Mouse (Mus musculus) ovary, postnatal 36 days (tissue): ENCODE results near the gene Cyp2d11.
"Not testable (repeated sequence)": the region's sequence is repeated elsewhere in the genome, so short reads cannot be mapped to it uniquely, and the experiment has no call there.

Experiments used
- DNase-seq: peaks from one replicate; pipeline ENCODE4 v3.0.0; 2022; ENCODE audit warnings: low spot score, mixed read lengths

Cyp2d11 gene

DNA sequence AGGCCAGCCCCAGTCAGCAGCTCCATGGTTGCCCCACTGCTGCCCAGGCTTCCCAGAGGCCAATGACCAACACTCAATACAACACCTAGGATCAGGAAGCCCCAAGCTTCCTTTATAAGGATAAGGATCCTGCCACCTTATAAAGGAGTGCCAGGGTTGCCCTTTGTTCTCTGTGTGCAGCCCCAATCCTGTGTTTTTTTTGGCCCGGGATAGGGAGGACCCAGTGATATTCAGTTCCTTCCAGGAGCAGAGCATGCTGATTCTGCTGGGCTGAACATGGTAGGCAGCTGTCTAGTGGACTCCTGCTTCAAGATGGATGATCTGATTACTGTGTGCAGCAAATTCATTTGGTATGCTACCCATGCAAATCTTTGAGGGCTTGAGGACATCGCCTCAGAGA, at the start of gene Cyp2d11:
Gene Cyp2d11 (minus strand): TSS at position 101 of the 400 bp plus-strand sequence.
- DNase-seq = not testable (repeated sequence)

DNA sequence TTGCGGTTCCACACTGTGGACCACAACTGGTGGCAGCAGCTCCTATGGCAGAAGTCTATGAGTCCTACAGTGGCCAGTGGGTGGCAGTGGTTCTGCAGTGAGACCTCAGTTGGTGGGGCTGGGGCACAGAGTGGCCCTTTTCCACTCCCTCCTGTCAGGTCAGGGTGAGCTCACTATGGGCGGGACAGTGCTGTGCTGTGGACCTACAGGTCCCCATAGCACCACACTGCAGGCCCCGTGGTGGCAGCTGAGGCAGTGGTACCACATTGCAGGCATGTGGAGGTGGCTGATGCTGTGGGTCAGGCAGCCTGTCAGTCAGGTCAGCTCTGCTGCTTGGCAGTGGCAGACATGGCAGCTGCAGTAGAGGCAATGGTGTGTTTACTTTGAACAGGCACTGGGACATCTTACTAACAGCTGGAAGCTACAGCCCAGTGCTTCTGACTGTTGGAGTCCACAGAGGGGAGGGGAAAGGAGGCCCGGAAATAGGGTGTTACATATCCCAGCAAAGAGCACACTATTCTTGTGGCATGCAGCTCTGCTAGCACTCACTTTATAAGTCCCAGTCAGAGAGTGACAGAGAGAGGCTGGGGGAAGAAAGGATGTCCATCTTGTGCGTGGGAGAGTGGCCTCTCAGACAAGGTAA, 44.3 kb upstream of the Cyp2d11 start:
- no peak for DNase-seq

DNA sequence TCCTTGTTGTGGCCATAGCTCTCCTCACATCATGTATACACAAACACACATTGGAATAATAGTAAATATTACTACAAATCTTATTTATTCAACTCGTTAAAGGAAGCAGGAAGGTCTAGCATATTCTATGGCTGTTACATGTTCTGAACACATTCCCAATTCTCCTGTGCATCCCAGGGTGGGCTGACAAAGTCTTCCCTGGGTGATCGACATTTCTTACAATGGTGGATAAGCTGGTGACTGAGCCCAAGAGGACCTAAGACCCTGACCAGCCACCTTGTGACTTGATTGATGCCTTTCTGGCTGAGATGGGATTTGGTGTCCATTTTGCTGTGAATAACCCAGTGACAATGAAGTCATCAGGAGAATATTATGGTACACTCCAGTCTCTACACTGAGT, 41.8 kb upstream of the Cyp2d11 start:
- no peak for DNase-seq

DNA sequence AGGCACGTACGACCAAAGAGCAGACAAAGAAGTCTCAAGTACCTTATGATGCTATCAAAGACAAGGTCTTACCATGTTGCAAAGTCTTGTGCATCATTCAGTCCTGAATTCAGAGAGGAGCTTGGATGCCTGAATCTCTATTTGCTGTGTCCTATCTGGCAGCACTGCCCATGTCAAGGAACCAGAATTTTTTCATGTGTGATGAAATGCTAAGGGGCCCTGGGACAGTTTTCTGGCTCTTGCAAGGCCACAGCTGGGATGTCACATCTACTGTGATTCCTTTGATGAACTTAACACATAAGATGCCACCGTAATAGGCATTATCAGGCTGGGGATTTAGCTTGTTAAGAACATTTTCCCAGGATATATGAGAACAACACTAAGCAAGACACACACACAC, 41.2 kb upstream of the Cyp2d11 start:
- no peak for DNase-seq

DNA sequence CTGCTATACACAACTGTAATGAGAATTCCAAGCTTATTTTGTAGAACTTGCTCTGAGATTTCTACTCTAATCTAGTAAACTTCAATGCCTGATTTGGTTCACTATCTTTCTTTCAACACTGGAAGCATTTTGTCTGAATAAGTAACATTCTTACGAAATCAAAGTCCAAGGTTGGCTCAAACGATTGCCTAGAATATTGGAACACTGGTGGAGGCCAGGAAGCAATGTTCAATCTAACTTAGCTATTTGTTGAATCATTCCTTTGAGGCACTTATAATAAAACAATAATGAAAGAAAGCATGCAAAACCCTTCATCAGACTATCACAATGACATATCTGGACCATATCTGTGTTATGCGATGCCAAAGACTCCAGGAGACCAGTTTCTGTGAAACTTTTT, 40.7 kb upstream of the Cyp2d11 start:
- no peak for DNase-seq

DNA sequence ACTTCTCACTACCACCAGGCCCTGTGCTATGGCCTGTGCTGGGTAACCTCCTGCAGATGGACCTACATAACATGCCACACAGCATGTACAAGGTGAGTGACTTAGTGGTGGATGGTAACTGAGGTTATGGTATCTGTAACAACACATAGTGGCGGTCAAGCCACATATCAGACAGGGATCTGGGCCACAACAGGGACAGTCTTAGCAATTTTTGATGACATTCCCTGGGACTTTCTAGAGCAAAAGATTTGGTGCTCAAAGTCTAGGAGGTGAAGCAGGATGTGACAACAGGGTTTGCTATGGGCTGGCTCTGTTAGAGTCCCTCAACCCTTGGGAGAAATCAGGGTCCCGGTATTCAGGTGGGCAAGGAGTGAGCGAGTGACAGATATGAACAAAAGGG, 39.8 kb upstream of the Cyp2d11 start:
- no peak for DNase-seq

DNA sequence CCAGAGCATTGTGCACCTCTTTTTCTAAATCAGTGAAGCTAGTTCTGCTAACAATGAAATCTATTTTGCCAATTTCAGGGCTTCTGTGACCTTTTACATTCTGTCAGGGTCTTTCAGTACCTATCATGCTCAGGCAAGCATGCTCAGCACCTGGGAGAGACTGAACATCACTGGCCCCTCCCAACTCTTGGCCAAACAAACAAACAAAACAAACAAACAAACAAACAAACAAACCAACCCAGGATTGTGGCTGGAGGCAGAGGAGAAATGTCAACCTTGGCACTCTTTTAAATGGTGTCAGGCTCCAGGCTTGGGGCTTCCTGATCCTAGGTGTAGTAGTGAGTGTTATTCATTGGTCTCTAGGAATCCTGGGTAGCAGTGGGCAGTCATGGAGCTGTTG, 39.3 kb upstream of the Cyp2d11 start, which contains the start of gene Cyp2d9:
Gene Cyp2d9 (plus strand): TSS at position 301 of the 400 bp plus-strand sequence.
- DNase-seq = no peak

DNA sequence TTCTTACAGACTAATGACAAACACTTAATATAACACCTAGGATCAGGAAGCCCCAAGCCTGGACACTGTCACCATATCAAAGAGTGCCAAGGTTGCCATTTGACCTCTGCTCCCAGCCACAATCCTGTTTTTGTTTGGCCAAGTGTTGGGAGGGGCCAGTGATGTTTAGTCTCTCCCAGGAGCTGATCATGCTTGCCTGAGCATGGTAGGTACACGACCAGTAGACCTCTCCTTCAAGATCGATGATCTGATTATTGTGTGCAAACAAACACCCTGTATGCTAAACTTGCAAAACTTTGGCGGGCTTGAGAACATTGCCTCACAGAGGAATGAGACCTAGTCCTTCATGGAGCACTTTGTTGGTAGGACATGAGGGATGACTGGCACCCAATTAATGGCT, 29.6 kb upstream of the Cyp2d11 start:
- no peak for DNase-seq

DNA sequence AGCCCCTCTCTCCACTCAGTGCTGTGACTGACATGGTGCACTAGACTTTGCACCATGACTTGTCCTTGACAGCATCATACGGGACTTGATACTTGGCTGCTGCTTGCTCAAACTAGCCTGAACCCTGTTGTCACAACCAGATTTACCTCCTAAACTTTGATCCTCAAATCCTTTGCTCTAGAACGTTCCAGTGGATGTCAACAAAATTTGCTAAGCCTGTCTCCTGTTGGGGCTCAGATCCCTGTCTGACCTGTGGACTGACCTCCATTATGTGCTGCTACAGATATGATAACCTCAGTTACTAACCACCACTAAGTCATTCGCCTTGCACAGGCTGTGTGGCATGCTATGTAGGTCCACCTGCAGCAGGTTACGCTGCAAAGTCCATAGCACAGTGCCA, 29.1 kb upstream of the Cyp2d11 start:
- DNase-seq = no peak

DNA sequence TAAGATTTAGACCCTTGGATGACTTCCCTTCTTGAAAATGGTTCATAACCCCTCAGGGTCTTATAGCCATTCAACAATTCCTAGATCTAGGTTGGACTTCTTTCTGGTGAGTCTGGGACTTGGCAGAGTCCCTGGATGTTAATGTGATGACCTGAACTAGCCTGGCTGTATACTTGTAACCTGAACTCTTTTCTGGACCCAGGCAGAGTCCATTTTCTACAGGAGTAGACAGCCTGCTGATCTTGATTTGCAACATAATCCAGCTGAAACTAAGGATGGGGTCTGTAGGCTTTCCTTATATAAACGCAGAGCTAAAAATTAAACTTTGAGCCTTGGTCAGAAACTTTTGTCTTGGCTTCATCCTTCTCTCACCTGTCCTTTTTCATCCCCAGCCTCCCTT, 24.8 kb upstream of the Cyp2d11 start:
- DNase-seq = no peak

DNA sequence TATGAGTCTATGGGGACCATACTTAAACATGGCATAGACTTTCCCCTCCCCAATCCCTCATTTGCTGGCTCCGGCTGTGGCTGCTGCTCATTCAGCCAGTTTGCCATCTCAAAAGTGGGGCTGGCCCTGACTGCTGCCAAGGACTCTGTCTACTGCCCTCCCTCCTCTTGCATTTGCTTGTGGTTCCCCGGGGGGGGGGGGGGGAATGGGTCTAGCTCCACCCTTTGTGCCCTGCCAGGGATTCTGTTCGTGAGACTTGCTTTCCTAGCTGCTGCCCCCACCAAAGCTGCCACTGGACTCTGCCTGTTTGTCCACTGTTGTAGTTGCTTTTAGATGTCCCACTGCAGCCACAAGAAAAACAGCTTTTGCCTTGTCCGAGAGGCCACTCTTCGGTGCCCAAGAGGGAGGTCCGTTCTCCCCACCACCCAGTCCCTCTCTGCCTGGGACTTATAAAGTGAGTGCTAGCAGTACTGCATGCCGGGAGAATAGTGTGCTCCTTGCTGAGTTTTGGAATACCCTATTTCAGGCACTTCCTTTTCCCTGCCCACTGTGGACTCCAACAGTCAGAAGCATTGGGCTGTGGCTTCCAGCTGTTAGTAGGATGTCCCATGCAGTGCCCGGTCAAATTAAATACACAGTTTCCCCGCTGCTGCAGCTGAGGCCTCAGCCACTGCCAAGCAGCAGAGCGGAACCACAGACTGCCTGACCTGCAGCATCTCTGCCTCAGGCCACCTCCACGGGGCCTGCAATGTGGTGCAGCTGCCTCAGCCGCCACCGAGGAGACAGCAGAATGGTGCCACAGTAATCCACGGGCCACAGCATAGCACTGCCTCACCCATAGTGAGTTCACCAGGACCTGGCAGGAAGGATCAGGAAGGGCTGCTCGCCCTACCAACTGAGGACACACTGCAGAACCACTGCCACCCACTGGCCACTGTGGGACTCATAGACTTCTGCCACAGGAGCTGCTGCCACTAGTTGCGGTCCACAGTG, 23.3 kb upstream of the Cyp2d11 start:
- DNase-seq = peak; percentile 84

DNA sequence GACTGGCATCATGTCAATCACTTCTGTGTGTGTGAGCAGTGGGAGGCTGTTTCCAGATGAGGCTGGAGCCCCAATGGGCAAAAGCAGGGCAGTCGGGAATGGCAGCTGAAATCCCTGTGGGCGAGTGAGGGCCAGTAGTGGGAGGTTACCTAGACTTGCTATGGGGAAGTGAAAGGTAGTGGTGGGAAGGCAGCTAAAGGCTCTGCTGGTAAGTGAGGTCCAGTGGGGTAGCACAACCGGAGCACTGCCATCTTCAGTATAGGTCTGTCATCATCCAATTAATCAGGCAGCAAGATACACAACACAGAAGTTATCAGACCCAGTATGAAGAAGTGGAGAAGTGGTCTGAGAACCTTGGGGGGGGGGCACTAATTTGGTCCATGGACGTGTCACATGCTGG, 13.7 kb upstream of the Cyp2d11 start:
- DNase-seq = no peak

DNA sequence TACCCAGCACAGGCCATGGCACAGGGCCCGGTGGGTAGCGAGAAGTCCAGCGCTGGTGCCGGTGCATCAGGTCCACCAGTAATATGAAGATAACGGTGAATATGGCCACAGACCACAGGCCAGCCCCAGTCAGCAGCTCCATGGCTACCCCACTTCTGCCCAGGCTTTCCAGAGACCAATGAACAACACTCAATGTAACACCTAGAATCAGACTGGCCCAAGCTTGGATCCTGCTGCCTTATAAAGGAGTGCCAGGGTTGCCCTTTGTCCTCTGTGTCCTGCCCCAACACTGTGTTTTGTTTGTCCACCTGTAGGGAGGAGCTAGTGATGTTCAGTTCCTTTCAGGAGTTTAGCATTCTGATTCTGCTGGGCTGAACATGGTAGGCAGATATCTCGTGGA, 13.2 kb upstream of the Cyp2d11 start, which contains the start of gene Cyp2d10:
Gene Cyp2d10 (minus strand): TSS at position 215 of the 400 bp plus-strand sequence.
- no peak for DNase-seq

DNA sequence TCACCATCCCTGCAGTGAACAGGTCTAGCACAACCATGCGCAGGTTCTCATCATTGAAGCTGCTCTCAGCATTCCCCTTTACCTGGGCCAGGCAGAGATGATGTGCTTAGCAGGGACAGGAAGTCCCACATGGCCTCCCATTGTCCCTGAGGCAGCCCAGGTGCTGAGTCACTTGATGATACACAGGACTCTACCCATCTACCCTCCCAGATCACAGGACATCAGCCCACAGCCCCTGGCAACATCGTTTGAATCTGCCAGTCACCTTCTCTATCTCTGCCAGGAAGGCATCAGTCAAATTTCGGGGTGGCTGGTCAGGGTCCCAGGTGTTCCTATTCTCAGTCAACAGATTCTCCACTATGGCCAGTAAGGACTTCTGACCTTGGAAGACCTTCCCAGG, 10.3 kb upstream of the Cyp2d11 start:
- DNase-seq = no peak

DNA sequence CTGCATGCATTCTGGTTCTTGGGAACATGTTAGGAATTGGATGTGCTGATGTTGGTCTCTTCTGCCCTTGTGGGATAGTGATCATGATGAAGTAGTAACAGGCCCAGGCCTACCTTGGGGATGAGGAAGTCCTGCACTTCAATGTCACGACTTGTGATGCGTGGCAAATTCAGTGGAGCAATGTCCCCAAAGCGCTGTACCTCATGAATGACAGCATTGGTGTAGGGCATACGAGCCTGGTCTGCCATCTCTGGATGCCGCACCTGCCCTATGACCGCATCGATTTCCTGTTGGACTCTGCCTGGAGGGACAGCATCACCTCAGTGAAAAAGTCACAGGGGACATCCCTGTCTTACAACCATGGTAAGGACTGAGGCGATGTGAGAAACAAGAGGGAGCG, 9.8 kb upstream of the Cyp2d11 start:
- DNase-seq = no peak

DNA sequence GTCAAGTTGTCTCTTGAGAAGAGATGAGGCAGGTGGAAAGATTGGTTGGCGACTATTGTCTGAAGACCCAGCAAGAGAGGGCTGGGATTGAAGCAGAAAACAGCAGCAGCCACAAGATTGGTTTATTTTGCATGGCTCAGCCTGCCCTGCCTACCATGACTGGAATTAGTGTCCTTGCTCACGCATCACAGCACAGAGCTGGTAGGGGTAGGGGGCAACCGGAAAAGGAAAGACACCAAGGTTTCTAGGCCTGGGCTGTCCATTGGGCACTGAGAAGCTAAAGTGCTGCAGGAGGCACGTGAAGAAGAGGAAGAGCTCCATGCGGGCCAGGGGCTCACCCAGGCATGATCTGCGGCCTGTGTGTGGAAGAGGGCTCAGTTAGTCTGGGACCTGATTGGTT, 8.9 kb upstream of the Cyp2d11 start:
- DNase-seq = no peak

DNA sequence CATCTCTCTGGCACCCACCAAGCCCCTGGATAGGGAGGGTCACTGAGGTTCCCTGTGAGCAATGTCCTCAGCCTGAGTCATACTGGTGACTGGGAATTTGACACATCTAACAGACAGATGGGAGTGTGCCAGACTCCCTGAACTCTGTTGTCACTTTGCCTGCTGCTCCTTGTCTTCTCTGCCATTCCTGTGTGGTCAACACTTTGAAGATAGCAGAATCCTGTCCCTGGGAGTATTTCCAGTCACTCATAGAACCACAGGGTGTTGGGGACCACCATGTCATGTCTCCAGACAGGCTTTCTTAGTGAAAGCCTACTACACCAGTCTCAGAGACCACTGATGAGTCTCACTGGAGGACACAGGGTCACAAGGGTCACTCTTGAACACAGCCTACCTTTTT, 8.3 kb upstream of the Cyp2d11 start:
- no peak for DNase-seq

DNA sequence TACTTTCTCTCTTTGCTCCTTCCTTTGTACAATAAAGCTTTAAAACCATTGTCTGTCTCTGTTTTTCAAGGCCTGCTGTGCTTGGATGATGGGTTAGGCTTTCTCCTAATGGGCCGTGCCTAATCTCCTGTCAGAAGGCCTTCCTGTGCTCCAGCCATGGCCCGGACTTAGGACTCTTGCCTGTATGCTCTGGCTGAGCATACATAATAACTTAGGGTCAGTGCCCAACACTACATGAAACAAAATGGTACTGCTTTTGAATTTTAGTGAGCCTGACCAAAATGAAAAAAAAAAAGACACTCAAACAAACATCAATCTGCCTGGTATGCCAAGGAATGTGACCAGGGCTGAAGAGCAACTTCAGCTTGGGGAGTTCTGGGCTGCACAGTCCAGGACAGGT, 7.7 kb upstream of the Cyp2d11 start:
- DNase-seq = no peak

DNA sequence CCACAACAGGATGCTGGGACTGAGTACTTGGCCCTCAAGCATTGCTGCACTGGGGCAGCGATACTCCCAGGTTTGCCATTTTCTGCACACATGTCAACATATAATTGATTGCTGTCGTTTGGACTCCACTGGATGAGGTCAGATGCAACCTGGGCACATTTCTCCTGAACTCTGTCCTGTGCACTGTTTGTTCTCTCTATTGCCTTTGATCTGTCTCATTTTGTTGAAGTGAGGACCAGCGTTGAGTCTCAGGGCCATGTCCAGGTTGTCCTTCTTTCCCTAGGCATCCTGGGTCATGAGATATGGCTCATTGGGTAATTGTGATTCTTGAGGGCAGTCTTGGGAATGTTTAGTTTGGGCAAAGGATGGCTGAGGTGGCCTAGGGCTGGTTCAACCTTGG, 2.1 kb upstream of the Cyp2d11 start:
- DNase-seq = not testable (repeated sequence)

DNA sequence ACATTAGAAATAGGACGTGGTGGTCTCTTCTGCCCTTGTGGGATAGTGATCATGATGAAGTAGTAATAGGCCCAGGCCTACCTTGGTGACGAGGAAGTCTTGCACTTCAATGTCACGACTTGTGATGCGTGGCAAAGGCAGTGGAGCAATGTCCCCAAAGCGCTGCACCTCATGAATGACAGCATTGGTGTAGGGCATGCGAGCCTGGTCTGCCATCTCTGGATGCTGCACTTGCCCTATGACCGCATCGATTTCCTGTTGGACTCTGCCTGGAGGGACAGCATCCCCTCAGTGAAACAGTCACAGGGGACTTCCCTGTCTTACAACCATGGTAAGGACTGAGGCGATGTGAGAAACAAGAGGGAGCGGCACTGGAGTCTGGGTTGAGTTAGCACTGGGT, 3.9 kb downstream of the Cyp2d11 start:
- not testable (repeated sequence) for DNase-seq

DNA sequence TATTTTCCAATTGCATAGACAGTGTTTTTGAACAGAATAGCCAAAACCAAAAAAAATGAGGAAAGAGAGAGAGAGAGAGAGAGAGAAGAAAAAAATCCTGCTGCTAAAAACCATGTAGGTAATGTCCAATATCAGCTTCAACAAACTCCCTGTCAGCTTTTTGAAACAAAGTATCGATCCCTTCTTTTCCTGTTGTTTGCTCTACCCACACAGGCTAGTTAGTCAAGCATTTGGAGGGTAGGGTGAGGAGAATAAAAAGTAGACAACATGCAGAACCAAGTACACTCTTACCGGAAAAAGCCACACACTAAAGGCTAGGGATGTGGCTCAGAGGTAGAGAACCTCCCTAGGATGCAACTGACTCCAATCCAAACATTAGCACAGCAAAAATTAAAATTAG, 8.1 kb downstream of the Cyp2d11 start:
- no peak for DNase-seq

DNA sequence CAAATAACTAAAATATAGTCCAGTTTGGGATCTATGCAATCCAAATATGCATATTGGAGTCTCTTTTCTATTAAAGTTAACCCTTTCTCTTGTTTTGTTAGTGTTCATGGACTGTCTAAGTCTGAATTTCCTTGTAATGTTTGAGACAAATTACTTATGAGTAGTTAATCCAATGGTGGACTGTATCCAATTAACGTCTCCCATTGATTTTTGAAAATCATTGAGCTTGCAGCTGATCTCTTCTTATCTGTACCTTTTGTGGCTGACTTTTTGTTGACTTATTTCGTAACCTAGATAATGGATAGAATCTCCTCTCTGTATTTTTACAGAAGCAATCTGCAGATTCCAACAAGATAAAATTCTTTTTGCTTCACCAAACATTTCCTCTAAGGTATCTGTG, 11.4 kb downstream of the Cyp2d11 start:
- no peak for DNase-seq

DNA sequence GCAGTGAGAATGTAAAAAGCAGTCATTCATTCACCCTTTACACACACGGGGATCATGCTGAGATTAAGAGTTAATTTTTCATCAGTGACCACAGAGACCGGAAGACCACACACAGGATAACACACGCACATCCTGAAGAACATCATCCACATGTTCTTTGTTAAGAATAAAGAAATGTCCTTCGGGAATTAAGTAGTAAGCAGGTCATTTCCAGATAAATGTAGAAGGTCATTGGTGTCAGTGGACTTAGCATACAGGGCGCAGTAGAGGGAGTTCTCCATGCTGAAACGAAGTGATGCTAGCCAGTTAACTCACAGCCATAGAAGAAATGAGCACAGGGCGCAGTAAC, 13.1 kb downstream of the Cyp2d11 start:
- no peak for DNase-seq
